8 mouse cellular contexts compared by ENCODE assay signal in genomic region chr7:120830431-120831381, GRCm38 (mm10). TPM values are rescaled to one million over a fixed set of nuclear protein-coding genes. Genes with fewer than 3 reads are reported as not detected.
DNase-seq lines count a peak whose midpoint lies in the region; ATAC-seq and TF ChIP-seq lines count a peak whose summit lies in the region.

No protein-coding gene starts in this region.

- TF ChIP-seq CTCF in embryonic fibroblast, embryonic 13.5 days (IDR thresholded peaks at IDR 0.05; ENCODE audit: borderline replicate concordance, insufficient read depth, low read length): no peak
- no peak for TF ChIP-seq CTCF in kidney, postnatal 0 days (IDR thresholded peaks at IDR 0.05; ENCODE audit: low read depth)
- no peak for TF ChIP-seq CTCF in lung, embryonic 14.5 days (IDR thresholded peaks at IDR 0.05; ENCODE audit: low read depth)

- peak overlapping the region; percentile 64 for H3K9ac ChIP-seq in heart, embryonic 14.5 days (ENCODE audit: low read length)
- peak overlapping the region; percentile 57 for H3K9ac ChIP-seq in kidney, postnatal 0 days (ENCODE audit: low read depth, low read length)
- H3K9ac ChIP-seq in lung, embryonic 14.5 days: peak overlapping the region; percentile 55
- H3K9ac ChIP-seq in neural tube, embryonic 15.5 days (replicated peaks): peak overlapping the region; percentile 53

- 1% methylated on average over 46 of the region's 46 CpGs for WGBS in heart, embryonic 14.5 days
- under 1% methylated on average over 46 of the region's 46 CpGs for WGBS in kidney, postnatal 0 days
- 1% methylated on average over 46 of the region's 46 CpGs for WGBS in lung, embryonic 14.5 days
- WGBS in neural tube, embryonic 15.5 days: 2% methylated on average over 46 of the region's 46 CpGs

- H3K36me3 ChIP-seq in heart, embryonic 14.5 days (ENCODE audit: control insufficient read depth, insufficient read depth, low read length): no peaks in the 10 kb centered on the region
- no peaks in the 10 kb centered on the region for H3K36me3 ChIP-seq in kidney, postnatal 0 days (ENCODE audit: insufficient read depth, low read length)
- no peaks in the 10 kb centered on the region for H3K36me3 ChIP-seq in lung, embryonic 14.5 days (ENCODE audit: insufficient read depth)
- no peaks in the 10 kb centered on the region for H3K36me3 ChIP-seq in neural tube, embryonic 15.5 days

- no peak for TF ChIP-seq POLR2A in embryonic fibroblast, embryonic 13.5 days (IDR thresholded peaks at IDR 0.05; ENCODE audit: low read depth, low read length)

- no peaks in the 10 kb centered on the region; the same call in none of the 2 replicates for H3K4me1 ChIP-seq in embryonic fibroblast, embryonic 13.5 days (ENCODE audit: control insufficient read depth, insufficient read depth, low read length)
- H3K4me1 ChIP-seq in heart, embryonic 14.5 days (ENCODE audit: control insufficient read depth in 2 of 2, insufficient read depth in 2 of 2, low read length in 2 of 2): peaks cover 2 to 3% of the 10 kb centered on the region in 2 experiments; a peak in 1 of 4 replicates
- 0 out of 2 replicates have a peak, but pooled peaks cover 4% of the 10 kb centered on the region for H3K4me1 ChIP-seq in kidney, postnatal 0 days (replicated peaks; ENCODE audit: insufficient read depth, low read length)
- no peaks in the 10 kb centered on the region for H3K4me1 ChIP-seq in lung, embryonic 14.5 days (ENCODE audit: insufficient read depth)
- H3K4me1 ChIP-seq in neural tube, embryonic 15.5 days: peaks cover 19% of the 10 kb centered on the region

- peak; percentile 65 for ATAC-seq in heart, embryonic 14.5 days (ENCODE audit: insufficient number of reproducible peaks, insufficient read depth, low FRiP score, low read depth)
- ATAC-seq in kidney, postnatal 0 days (replicated peaks; ENCODE audit: low FRiP score, low read depth): peak; percentile 45
- ATAC-seq in lung, embryonic 14.5 days (ENCODE audit: insufficient read depth): peak; percentile 35
- ATAC-seq in neural tube, embryonic 15.5 days (ENCODE audit: low FRiP score): peak; percentile 19

- no peak overlapping the region for H3K27ac ChIP-seq in embryonic fibroblast, embryonic 13.5 days (ENCODE audit: insufficient read depth, low read length)
- peak overlapping the region; percentile 65 to 75 for H3K27ac ChIP-seq in heart, embryonic 14.5 days (replicated peaks in 1 of 2; ENCODE audit: control insufficient read depth in 1 of 2, insufficient read depth in 1 of 2, low read depth in 2 of 2, low read length in 2 of 2)
- H3K27ac ChIP-seq in kidney, postnatal 0 days: peak overlapping the region; percentile 81
- H3K27ac ChIP-seq in lung, embryonic 14.5 days (ENCODE audit: low read depth): peak overlapping the region; percentile 69; the same call in 1 of the 2 replicates
- H3K27ac ChIP-seq in neural tube, embryonic 15.5 days (replicated peaks): peak overlapping the region; percentile 70

- H3K4me2 ChIP-seq in heart, embryonic 14.5 days (ENCODE audit: low read length): peak overlapping the region; percentile 78
- peak overlapping the region; percentile 90 for H3K4me2 ChIP-seq in kidney, postnatal 0 days (ENCODE audit: low read length)
- H3K4me2 ChIP-seq in lung, embryonic 14.5 days: peak overlapping the region; percentile 95
- peak overlapping the region; percentile 94 for H3K4me2 ChIP-seq in neural tube, embryonic 15.5 days

- peak overlapping the region; percentile 52 for H3K4me3 ChIP-seq in embryonic fibroblast, embryonic 13.5 days (ENCODE audit: insufficient read depth, low read length)
- peak overlapping the region; percentile 51 to 64 for H3K4me3 ChIP-seq in heart, embryonic 14.5 days (ENCODE audit: control insufficient read depth in 1 of 2, insufficient read depth in 1 of 2, low read depth in 1 of 2, low read length in 2 of 2)
- peak overlapping the region; percentile 55 for H3K4me3 ChIP-seq in kidney, postnatal 0 days (replicated peaks; ENCODE audit: low read depth, low read length)
- peak overlapping the region; percentile 58 for H3K4me3 ChIP-seq in lung, embryonic 14.5 days (ENCODE audit: low read depth, low read length)
- peak overlapping the region; percentile 57 for H3K4me3 ChIP-seq in neural tube, embryonic 15.5 days (replicated peaks)

- no peaks in the 10 kb centered on the region for H3K9me3 ChIP-seq in heart, embryonic 14.5 days (ENCODE audit: control insufficient read depth, low read length)
- no peaks in the 10 kb centered on the region for H3K9me3 ChIP-seq in kidney, postnatal 0 days (replicated peaks; ENCODE audit: low read length)
- H3K9me3 ChIP-seq in lung, embryonic 14.5 days (ENCODE audit: low read depth, low read length): no peaks in the 10 kb centered on the region
- no peaks in the 10 kb centered on the region for H3K9me3 ChIP-seq in neural tube, embryonic 15.5 days (replicated peaks)

- peak; percentile 77 for DNase-seq in CD4-positive, CD25-positive, alpha-beta regulatory T cell, adult 2 months (ENCODE audit: low read depth, low spot score)
- DNase-seq in adrenal gland, postnatal 25 days: peak; percentile 71
- DNase-seq in kidney, postnatal 0 days (ENCODE audit: low spot score): peak; percentile 84
- DNase-seq in lung, embryonic 14.5 days: peak; percentile 79
- DNase-seq in thymus, postnatal 14 days: peak; percentile 67

- H3K27me3 ChIP-seq in heart, embryonic 14.5 days (ENCODE audit: control insufficient read depth, insufficient read depth, low read length): 0 out of 2 replicates have a peak, but pooled peaks cover 5% of the 10 kb centered on the region
- H3K27me3 ChIP-seq in kidney, postnatal 0 days (ENCODE audit: insufficient read depth, low read length): 0 out of 2 replicates have a peak, but pooled peaks cover 3% of the 10 kb centered on the region
- 0 out of 2 replicates have a peak, but pooled peaks cover 7% of the 10 kb centered on the region for H3K27me3 ChIP-seq in lung, embryonic 14.5 days (ENCODE audit: insufficient read depth, low read length)
- peaks cover 28% of the 10 kb centered on the region for H3K27me3 ChIP-seq in neural tube, embryonic 15.5 days (replicated peaks)

RNA-seq across cellular contexts. Expression of gene Eef2k, which starts 11.9 kb away (rescaled TPM):
- total RNA-seq in adrenal gland, postnatal 25 days (2021): 40.4 and 68.2 TPM in 2 replicates
- polyA plus RNA-seq in embryonic fibroblast, embryonic 13.5 days (2011; ENCODE audit: insufficient read length, low read depth, missing spikeins): 42.0 and 47.7 TPM in 2 replicates
- polyA plus RNA-seq in heart, embryonic 14.5 days (2014; fragmentation: Nextera tagmentation; extraction: Ambion mirVana): 12.1 and 12.4 TPM in 2 replicates
- 13.8 and 14.9 TPM in 2 replicates for polyA plus RNA-seq in kidney, postnatal 0 days (2015; fragmentation: Nextera tagmentation; extraction: Ambion mirVana)
- polyA plus RNA-seq in lung, embryonic 14.5 days (2014; fragmentation: Nextera tagmentation; extraction: Ambion mirVana): 11.2 and 13.0 TPM in 2 replicates
- polyA plus RNA-seq in neural tube, embryonic 15.5 days (2015; fragmentation: Nextera tagmentation; extraction: Ambion mirVana): 33.5 and 40.6 TPM in 2 replicates

RNA-seq across cellular contexts. Expression of gene Gm5737, which starts 18.5 kb away (rescaled TPM):
- not detected in 2 replicates for total RNA-seq in adrenal gland, postnatal 25 days (2021)
- polyA plus RNA-seq in embryonic fibroblast, embryonic 13.5 days (2011; ENCODE audit: insufficient read length, low read depth, missing spikeins): not detected in 2 replicates
- polyA plus RNA-seq in heart, embryonic 14.5 days (2014; fragmentation: Nextera tagmentation; extraction: Ambion mirVana): not detected in 2 replicates
- not detected in 2 replicates for polyA plus RNA-seq in kidney, postnatal 0 days (2015; fragmentation: Nextera tagmentation; extraction: Ambion mirVana)
- polyA plus RNA-seq in lung, embryonic 14.5 days (2014; fragmentation: Nextera tagmentation; extraction: Ambion mirVana): not detected in 2 replicates
- polyA plus RNA-seq in neural tube, embryonic 15.5 days (2015; fragmentation: Nextera tagmentation; extraction: Ambion mirVana): 0.14 TPM in 1 of 2 replicates, not detected in the other
